Mouse (Mus musculus): ENCODE results near the gene Pnldc1. TPM values are rescaled to one million over a fixed set of nuclear protein-coding genes. Genes with fewer than 3 reads are reported as not detected.
A peak's percentile ranks its signal among the peaks of the same experiment; 100 is the strongest.

Gene Pnldc1
- total RNA-seq, 1 experiment, result 18.7 TPM

- Histone ChIP-seq H3K9ac (ENCODE audit: insufficient read depth, low read depth, low read length, poor library complexity, severe bottlenecking) (no peak overlapping the region), H3K4me3 (ENCODE audit: insufficient read depth in 1 of 2, low read depth in 1 of 2, low read length in 2 of 2, poor library complexity in 1 of 2, severe bottlenecking in 1 of 2) (no peak overlapping the region), H3K4me1 (ENCODE audit: control insufficient read depth in 2 of 2, insufficient read depth in 2 of 2, low read length in 2 of 2, poor library complexity in 1 of 2) (peaks cover 0 to 10% of the 10 kb centered on the region in 2 experiments; a peak in 1 of 4 replicates), H3K27ac (ENCODE audit: insufficient read depth, low read depth, low read length, poor library complexity, severe bottlenecking) (no peak overlapping the region), H3K9me3 (ENCODE audit: control insufficient read depth, insufficient read depth, low read depth, low read length) (no peaks in the 10 kb centered on the region), H3K36me3 (ENCODE audit: control insufficient read depth, insufficient read depth, low read length, poor library complexity, severe bottlenecking) (no peaks in the 10 kb centered on the region)
- TF ChIP-seq HCFC1 (IDR thresholded peaks at IDR 0.05; ENCODE audit: borderline replicate concordance, insufficient read depth, low read length) (no peak), MAFK (IDR thresholded peaks at IDR 0.05; ENCODE audit: insufficient read depth, low read depth, low read length) (no peak), ZNF384 (IDR thresholded peaks at IDR 0.05; ENCODE audit: low read depth, low read length) (no peak), CHD2 (IDR thresholded peaks at IDR 0.05; ENCODE audit: low read depth, low read length) (no peak), ZC3H11A (IDR thresholded peaks at IDR 0.05; ENCODE audit: borderline replicate concordance, low read depth, low read length) (no peak)
- no peak for DNase-seq (ENCODE audit: low read depth, low spot score)
- in situ Hi-C loops (cut with MboI; ENCODE audit: low sequenced_read_pairs in 2 of 2, unreplicated experiment in 2 of 2), result no loop called here
Observed at GRCm38 (mm10) chr17:12881216-12881615, 28.8 kb downstream of the Pnldc1 start.

GRCm38 (mm10) chr17:12880178-12880577 lies 29.9 kb downstream of the Pnldc1 start:
- H3K9ac ChIP-seq (ENCODE audit: insufficient read depth, low read depth, low read length, poor library complexity, severe bottlenecking), result peak overlapping the region; percentile 7; the same call in 1 of the 2 replicates
- peak overlapping the region in 1 of 2 experiments; percentile 43; a peak in 1 of 4 replicates for H3K4me3 ChIP-seq (ENCODE audit: insufficient read depth in 1 of 2, low read depth in 1 of 2, low read length in 2 of 2, poor library complexity in 1 of 2, severe bottlenecking in 1 of 2)
- TF ChIP-seq HCFC1 (IDR thresholded peaks at IDR 0.05; ENCODE audit: borderline replicate concordance, insufficient read depth, low read length) (no peak), ZC3H11A (IDR thresholded peaks at IDR 0.05; ENCODE audit: borderline replicate concordance, low read depth, low read length) (peak; percentile 62; the same call in 1 of the 2 replicates)
- H3K27ac ChIP-seq (ENCODE audit: insufficient read depth, low read depth, low read length, poor library complexity, severe bottlenecking), result no peak overlapping the region
- no peaks in the 10 kb centered on the region for H3K9me3 ChIP-seq (ENCODE audit: control insufficient read depth, insufficient read depth, low read depth, low read length)
- H3K36me3 ChIP-seq (ENCODE audit: control insufficient read depth, insufficient read depth, low read length, poor library complexity, severe bottlenecking), result no peaks in the 10 kb centered on the region
- in situ Hi-C loops (cut with MboI; ENCODE audit: low sequenced_read_pairs in 2 of 2, unreplicated experiment in 2 of 2), result no loop called here
- H3K4me1 ChIP-seq (ENCODE audit: control insufficient read depth in 2 of 2, insufficient read depth in 2 of 2, low read length in 2 of 2, poor library complexity in 1 of 2), result peaks cover 0 to 10% of the 10 kb centered on the region in 2 experiments; a peak in 1 of 4 replicates
- peak; percentile 87 for DNase-seq (ENCODE audit: low read depth, low spot score)

DNA sequence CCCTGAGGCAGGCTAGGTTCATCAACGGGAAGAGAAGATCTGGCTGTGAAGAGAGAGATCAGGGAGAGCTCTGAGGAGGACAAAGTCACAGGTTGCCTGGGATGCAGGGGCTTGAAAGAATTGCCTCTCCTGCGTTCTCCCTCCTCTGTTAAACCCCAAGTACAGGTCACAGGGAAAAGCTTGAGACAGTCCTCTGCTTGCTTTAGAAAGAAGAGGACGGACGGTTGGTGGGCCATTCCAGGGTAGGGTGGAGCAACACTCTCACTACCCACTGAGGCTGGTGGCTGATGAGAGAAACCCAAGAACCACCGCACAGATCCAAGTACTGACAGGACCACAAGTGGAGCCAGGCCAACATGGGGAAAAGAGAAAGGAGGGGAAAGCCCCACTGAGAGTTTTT lies 34.3 kb downstream of the Pnldc1 start, which contains the start of gene Mrgprh:
Gene Mrgprh (plus strand): TSS at position 301 of the 400 bp plus-strand sequence.
- Histone ChIP-seq H3K4me1 (ENCODE audit: control insufficient read depth in 2 of 2, insufficient read depth in 2 of 2, low read length in 2 of 2, poor library complexity in 1 of 2) (no peaks in the 10 kb centered on the region), H3K9me3 (ENCODE audit: control insufficient read depth, insufficient read depth, low read depth, low read length) (no peaks in the 10 kb centered on the region), H3K36me3 (ENCODE audit: control insufficient read depth, insufficient read depth, low read length, poor library complexity, severe bottlenecking) (no peaks in the 10 kb centered on the region), H3K27ac (ENCODE audit: insufficient read depth, low read depth, low read length, poor library complexity, severe bottlenecking) (no peak within 1 kb of the TSS), H3K9ac (ENCODE audit: insufficient read depth, low read depth, low read length, poor library complexity, severe bottlenecking) (no peak within 1 kb of the TSS), H3K4me3 (ENCODE audit: insufficient read depth in 1 of 2, low read depth in 1 of 2, low read length in 2 of 2, poor library complexity in 1 of 2, severe bottlenecking in 1 of 2) (no peak within 1 kb of the TSS)
- no peak for TF ChIP-seq MAFK (IDR thresholded peaks at IDR 0.05; ENCODE audit: insufficient read depth, low read depth, low read length)
- no peak for TF ChIP-seq CHD2 (IDR thresholded peaks at IDR 0.05; ENCODE audit: low read depth, low read length)
- TF ChIP-seq ZNF384 (IDR thresholded peaks at IDR 0.05; ENCODE audit: low read depth, low read length), result no peak
- TF ChIP-seq HCFC1 (IDR thresholded peaks at IDR 0.05; ENCODE audit: borderline replicate concordance, insufficient read depth, low read length), result no peak
- TF ChIP-seq ZC3H11A (IDR thresholded peaks at IDR 0.05; ENCODE audit: borderline replicate concordance, low read depth, low read length), result no peak
- DNase-seq (ENCODE audit: low read depth, low spot score), result no peak
- in situ Hi-C loops (cut with MboI; ENCODE audit: low sequenced_read_pairs in 2 of 2, unreplicated experiment in 2 of 2), result no loop called here

GRCm38 (mm10) chr17:12872275-12873028 lies 37.6 kb downstream of the Pnldc1 start:
- Histone ChIP-seq H3K36me3 (ENCODE audit: control insufficient read depth, insufficient read depth, low read length, poor library complexity, severe bottlenecking) (no peaks in the 10 kb centered on the region), H3K27ac (ENCODE audit: insufficient read depth, low read depth, low read length, poor library complexity, severe bottlenecking) (no peak overlapping the region), H3K9me3 (ENCODE audit: control insufficient read depth, insufficient read depth, low read depth, low read length) (no peaks in the 10 kb centered on the region), H3K9ac (ENCODE audit: insufficient read depth, low read depth, low read length, poor library complexity, severe bottlenecking) (no peak overlapping the region), H3K4me3 (ENCODE audit: insufficient read depth in 1 of 2, low read depth in 1 of 2, low read length in 2 of 2, poor library complexity in 1 of 2, severe bottlenecking in 1 of 2) (peak overlapping the region in 1 of 2 experiments; percentile 28; a peak in 1 of 4 replicates), H3K4me1 (ENCODE audit: control insufficient read depth in 2 of 2, insufficient read depth in 2 of 2, low read length in 2 of 2, poor library complexity in 1 of 2) (no peaks in the 10 kb centered on the region; a peak in 2 of 4 replicates)
- DNase-seq (ENCODE audit: low read depth, low spot score), result no peak
- no peak for TF ChIP-seq HCFC1 (IDR thresholded peaks at IDR 0.05; ENCODE audit: borderline replicate concordance, insufficient read depth, low read length)
- TF ChIP-seq CHD2 (IDR thresholded peaks at IDR 0.05; ENCODE audit: low read depth, low read length), result no peak
- TF ChIP-seq ZC3H11A (IDR thresholded peaks at IDR 0.05; ENCODE audit: borderline replicate concordance, low read depth, low read length), result no peak
- TF ChIP-seq ZNF384 (IDR thresholded peaks at IDR 0.05; ENCODE audit: low read depth, low read length), result no peak
- no peak for TF ChIP-seq MAFK (IDR thresholded peaks at IDR 0.05; ENCODE audit: insufficient read depth, low read depth, low read length)
- in situ Hi-C loops (cut with MboI; ENCODE audit: low sequenced_read_pairs in 2 of 2, unreplicated experiment in 2 of 2), result no loop called here

All from ES-E14 (cell line).